Mouse (Mus musculus) ES-E14 (cell line): ENCODE results near the gene Tmem179b.

Experiments
- CHD2 ChIP-seq: IDR thresholded peaks from 2 replicates; pipeline ENCODE4 v1.6.1; 2014; ENCODE audit warnings: mild to moderate bottlenecking, low read depth, low read length, inconsistent platforms
- HCFC1 ChIP-seq: IDR thresholded peaks from 2 replicates; pipeline ENCODE4 v1.6.1; 2012; ENCODE audit warnings: low read length, inconsistent platforms, borderline replicate concordance; ENCODE audit not compliant: insufficient read depth
- ZC3H11A ChIP-seq: IDR thresholded peaks from 2 replicates; pipeline ENCODE4 v1.6.1; 2012; ENCODE audit warnings: low read depth, mild to moderate bottlenecking, inconsistent platforms, low read length, borderline replicate concordance
- ZNF384 ChIP-seq: IDR thresholded peaks from 2 replicates; pipeline ENCODE4 v1.6.1; 2012; ENCODE audit warnings: low read depth, low read length, inconsistent platforms

DNA sequence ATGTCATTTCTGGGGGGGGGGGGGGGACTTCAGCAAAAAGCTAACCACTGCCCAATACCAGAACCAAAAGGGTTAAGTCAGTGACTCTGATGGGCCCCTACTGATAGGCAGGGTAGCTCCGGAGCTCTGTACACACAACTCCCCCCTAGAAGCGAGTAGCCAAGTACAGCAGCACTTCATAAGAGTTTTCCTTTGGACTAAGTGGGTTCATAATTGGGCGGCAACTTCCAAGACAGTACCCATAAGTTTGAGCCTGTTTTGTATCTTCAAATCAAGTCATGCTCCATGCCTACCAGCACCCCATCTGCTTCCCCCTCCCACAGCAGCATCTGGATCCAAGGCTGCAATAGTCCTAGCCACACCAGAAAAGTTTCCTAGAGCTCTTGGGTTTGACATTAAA is 18.6 kb downstream of the Tmem179b start:
- TF ChIP-seq ZNF384 (no peak), ZC3H11A (no peak), HCFC1 (no peak), CHD2 (no peak)
